Mouse (Mus musculus) kidney, adult 18-20 months (tissue): ENCODE results near the gene Epha1.

ENCODE experiments used
- DNase-seq: peaks from one replicate; pipeline ENCODE4 v3.0.0; 2021

The Epha1 gene

DNA sequence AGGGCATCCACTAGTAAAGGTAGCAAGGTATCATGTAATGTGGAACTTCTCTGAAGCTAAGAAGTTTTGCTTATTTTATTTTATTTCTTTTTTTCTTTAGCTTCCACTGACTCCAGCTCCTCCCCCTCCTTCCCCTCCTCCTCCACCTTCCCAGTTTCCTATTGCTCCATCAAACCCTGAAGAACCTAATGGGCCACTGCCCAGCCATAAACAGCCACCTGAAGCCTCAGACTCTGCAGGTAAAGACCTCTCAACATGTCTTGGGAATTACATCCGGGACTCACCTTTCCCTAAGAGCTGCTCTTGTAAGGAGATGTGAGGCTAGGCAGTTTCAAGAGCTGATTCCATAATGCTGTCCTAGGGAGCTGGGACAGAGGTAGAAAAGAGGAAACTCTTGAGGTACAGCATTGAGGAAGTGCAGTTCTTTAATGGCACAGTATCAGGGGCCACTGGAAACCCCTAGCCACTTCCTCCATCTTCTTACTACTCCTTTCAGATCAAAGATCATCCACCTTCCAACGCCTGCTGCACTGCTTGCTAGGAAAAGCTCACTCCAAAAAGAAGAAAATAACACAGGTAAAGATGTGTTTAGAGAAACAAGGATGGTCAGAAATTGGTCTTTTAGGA, 62.5 kb downstream of the Epha1 start:
- no peak for DNase-seq

- DNase-seq = no peak
Measured at GRCm38 (mm10) chr6:42309816-42310378, 63.2 kb downstream of the Epha1 start.
